Mouse (Mus musculus): ENCODE measurements around the gene Mt3. TPM values are rescaled to one million over a fixed set of nuclear protein-coding genes. Genes with fewer than 3 reads are reported as not detected.

Gene Mt3
- polyA plus RNA-seq, 2 experiments = 3.3 to 3.8 TPM

DNA sequence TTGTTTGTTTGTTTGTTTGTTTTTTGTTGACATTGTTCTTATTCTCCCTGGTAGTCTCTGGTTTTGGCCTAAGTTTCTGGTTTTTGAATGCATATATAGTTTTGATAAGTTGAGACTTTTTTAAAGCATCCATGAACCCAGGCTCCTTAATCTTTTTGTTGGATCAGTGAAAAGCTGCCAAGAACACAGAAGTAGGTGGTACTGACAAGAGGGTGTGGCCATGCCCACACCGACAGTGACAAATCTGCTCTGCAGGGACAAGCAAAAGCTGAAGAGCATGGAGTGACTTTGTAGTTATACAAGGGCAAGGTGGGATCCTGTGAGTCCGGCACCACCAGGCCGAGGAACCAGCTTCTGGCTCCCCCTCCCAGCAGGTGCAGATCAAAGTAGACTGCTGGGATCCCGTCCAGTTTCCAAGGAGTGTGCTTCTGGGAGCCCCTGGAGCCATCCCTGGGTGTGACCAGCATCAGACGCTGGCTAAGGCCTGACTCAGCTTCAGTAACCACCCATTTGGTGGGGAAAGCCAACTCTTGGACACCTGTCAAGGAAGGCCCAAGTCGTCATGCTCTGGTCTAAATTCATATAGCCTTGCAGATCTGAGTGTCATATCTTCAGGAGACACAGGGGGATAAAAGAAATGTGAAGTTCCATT lies 41.8 kb upstream of the Mt3 start:
- H3K27ac ChIP-seq (replicated peaks; ENCODE audit: low read depth, low read length) = no peak overlapping the region
- H3K4me1 ChIP-seq (ENCODE audit: control insufficient read depth, insufficient read depth, low read length) = no peaks in the 10 kb centered on the region
- 50% methylated on average over 6 of the region's 6 CpGs for WGBS
- no peak overlapping the region for H3K4me2 ChIP-seq (replicated peaks; ENCODE audit: low read depth, low read length, severe bottlenecking)
- DNase-seq (ENCODE audit: low spot score) (no peak), ATAC-seq (ENCODE audit: low FRiP score, low read depth) (no peak)
- no peaks in the 10 kb centered on the region for H3K36me3 ChIP-seq (ENCODE audit: control insufficient read depth, insufficient read depth, low read length)
- H3K9me3 ChIP-seq (ENCODE audit: control insufficient read depth, low read length) = no peaks in the 10 kb centered on the region
- TF ChIP-seq POLR2A (IDR thresholded peaks at IDR 0.05; ENCODE audit: borderline replicate concordance, extremely low read depth, insufficient read depth, insufficient read length) = no peak
- no peaks in the 10 kb centered on the region for H3K27me3 ChIP-seq (ENCODE audit: control insufficient read depth, insufficient read depth, low read length)
- H3K4me3 ChIP-seq (replicated peaks; ENCODE audit: low read length) = no peak overlapping the region
- no peak overlapping the region for H3K9ac ChIP-seq (ENCODE audit: low read depth, low read length, severe bottlenecking)

DNA sequence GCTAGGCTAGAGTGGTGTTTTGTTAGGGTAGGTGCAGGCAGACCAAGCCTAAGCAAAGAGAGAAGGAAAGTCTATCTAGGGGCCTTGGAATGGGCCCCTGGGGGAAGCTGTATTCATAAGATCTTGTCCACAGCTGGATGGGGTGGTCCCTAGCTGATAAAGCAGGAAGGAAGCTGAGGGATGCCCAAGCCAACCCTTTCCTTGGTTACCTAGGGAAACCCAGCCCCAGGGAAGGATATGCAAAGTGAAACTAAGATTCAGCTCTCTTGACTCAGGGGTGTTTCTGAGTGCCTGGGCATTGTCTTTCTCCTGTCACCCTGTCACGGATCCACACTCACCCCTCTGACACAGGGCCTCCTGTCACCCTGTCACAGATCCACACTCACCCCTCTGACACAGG lies 39.0 kb upstream of the Mt3 start:
- no peak for TF ChIP-seq POLR2A (IDR thresholded peaks at IDR 0.05; ENCODE audit: borderline replicate concordance, extremely low read depth, insufficient read depth, insufficient read length)

DNA sequence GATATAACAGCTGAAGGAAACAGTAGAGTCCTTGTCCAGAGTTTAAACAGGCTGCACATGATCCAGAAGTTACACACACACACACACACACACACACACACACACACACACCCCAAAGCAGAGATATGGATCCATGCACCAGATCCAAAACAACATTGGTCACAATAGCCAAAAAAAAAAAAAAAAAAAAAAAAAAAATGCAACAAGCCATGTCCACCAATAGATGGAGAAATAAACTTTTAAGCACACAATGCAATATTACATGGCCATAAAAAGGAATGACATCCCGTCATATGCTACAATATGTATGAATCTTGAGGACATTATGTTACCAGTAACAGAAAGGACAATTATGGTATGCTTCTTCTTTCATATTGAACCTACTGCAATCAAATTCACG lies 38.4 kb upstream of the Mt3 start:
- DNase-seq (ENCODE audit: low spot score) (no peak), ATAC-seq (ENCODE audit: low FRiP score, low read depth) (no peak)
- Histone ChIP-seq H3K9ac (ENCODE audit: low read depth, low read length, severe bottlenecking) (no peak overlapping the region), H3K36me3 (ENCODE audit: control insufficient read depth, insufficient read depth, low read length) (no peaks in the 10 kb centered on the region), H3K27me3 (ENCODE audit: control insufficient read depth, insufficient read depth, low read length) (no peaks in the 10 kb centered on the region), H3K4me1 (ENCODE audit: control insufficient read depth, insufficient read depth, low read length) (0 out of 2 replicates have a peak, but pooled peaks cover under 1% of the 10 kb centered on the region), H3K4me2 (replicated peaks; ENCODE audit: low read depth, low read length, severe bottlenecking) (no peak overlapping the region), H3K9me3 (ENCODE audit: control insufficient read depth, low read length) (no peaks in the 10 kb centered on the region), H3K4me3 (replicated peaks; ENCODE audit: low read length) (no peak overlapping the region), H3K27ac (replicated peaks; ENCODE audit: low read depth, low read length) (no peak overlapping the region)
- TF ChIP-seq POLR2A (IDR thresholded peaks at IDR 0.05; ENCODE audit: borderline replicate concordance, extremely low read depth, insufficient read depth, insufficient read length) = no peak
- 86% methylated on average over 2 of the region's 2 CpGs for WGBS

More for the DNA sequence above, 39.0 kb upstream of the Mt3 start:
- Histone ChIP-seq H3K4me3 (replicated peaks; ENCODE audit: low read length) (no peak overlapping the region), H3K27me3 (ENCODE audit: control insufficient read depth, insufficient read depth, low read length) (no peaks in the 10 kb centered on the region), H3K36me3 (ENCODE audit: control insufficient read depth, insufficient read depth, low read length) (no peaks in the 10 kb centered on the region), H3K4me1 (ENCODE audit: control insufficient read depth, insufficient read depth, low read length) (no peaks in the 10 kb centered on the region), H3K9ac (ENCODE audit: low read depth, low read length, severe bottlenecking) (no peak overlapping the region), H3K27ac (replicated peaks; ENCODE audit: low read depth, low read length) (no peak overlapping the region), H3K9me3 (ENCODE audit: control insufficient read depth, low read length) (no peaks in the 10 kb centered on the region), H3K4me2 (replicated peaks; ENCODE audit: low read depth, low read length, severe bottlenecking) (no peak overlapping the region)
- no peak for DNase-seq (ENCODE audit: low spot score)
- WGBS = 90% methylated on average over 1 of the region's 1 CpGs
- no peak for ATAC-seq (ENCODE audit: low FRiP score, low read depth)

DNA sequence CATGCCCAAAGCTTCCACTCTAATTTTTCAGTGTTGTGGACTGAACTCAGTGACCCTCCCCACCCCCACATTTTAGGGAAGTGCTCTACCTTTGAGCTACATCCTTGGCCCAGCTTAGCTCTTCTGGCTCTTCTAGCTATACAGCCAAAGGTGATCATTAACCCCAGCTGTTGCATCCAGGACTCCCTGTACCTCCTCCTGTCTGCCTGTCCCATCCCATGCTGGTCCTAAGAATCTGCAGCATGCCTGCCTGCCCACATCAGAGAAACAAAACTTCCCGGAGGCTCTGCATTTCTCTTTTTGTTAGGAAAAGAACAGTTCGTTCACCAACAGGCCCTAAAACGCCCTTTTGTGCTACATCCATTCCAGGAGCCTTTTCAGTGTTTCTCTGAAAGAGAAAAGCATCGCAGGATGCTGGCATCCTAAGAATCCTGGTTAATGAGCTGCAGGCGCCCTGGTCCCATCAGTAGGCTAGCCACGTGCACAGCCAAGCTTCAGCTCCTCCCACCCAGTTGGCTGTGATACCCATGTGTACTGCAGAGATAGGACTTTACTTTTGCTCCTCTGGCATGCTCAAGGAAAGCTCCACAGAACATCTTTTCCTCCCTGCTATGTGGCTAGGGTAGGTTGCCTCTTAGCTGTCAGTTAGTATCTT lies 33.5 kb upstream of the Mt3 start:
- H3K4me2 ChIP-seq (replicated peaks; ENCODE audit: low read depth, low read length, severe bottlenecking) = no peak overlapping the region
- DNase-seq (ENCODE audit: low spot score) = no peak

DNA sequence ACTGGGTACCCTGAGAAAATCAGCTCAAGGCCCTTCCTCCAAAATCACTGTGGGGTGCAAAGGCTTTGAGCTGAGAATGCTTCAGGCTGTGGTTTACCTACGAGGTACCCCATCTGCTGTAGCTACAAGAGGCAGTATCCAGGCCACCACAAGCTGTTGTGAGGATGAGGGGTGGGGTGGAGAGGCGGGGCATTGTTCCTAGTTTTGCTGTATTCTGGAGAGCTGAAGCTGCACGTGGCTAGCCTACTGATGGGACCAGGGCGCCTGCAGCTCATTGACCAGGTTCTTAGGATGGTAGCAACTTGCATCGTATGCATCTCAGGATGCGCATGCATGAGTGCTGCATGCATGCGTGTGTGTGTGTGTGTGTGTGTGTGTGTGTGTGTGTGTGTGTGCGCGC lies 30.8 kb upstream of the Mt3 start:
- H3K4me2 ChIP-seq (replicated peaks; ENCODE audit: low read depth, low read length, severe bottlenecking) = no peak overlapping the region
- 79% methylated on average over 9 of the region's 9 CpGs for WGBS
- ATAC-seq (ENCODE audit: low FRiP score, low read depth) = no peak

More for the DNA sequence above, 33.5 kb upstream of the Mt3 start:
- no peak for ATAC-seq (ENCODE audit: low FRiP score, low read depth)
- no peak for TF ChIP-seq POLR2A (IDR thresholded peaks at IDR 0.05; ENCODE audit: borderline replicate concordance, extremely low read depth, insufficient read depth, insufficient read length)
- Histone ChIP-seq H3K4me3 (replicated peaks; ENCODE audit: low read length) (no peak overlapping the region), H3K27ac (replicated peaks; ENCODE audit: low read depth, low read length) (no peak overlapping the region), H3K9me3 (ENCODE audit: control insufficient read depth, low read length) (no peaks in the 10 kb centered on the region), H3K9ac (ENCODE audit: low read depth, low read length, severe bottlenecking) (no peak overlapping the region), H3K36me3 (ENCODE audit: control insufficient read depth, insufficient read depth, low read length) (no peaks in the 10 kb centered on the region), H3K27me3 (ENCODE audit: control insufficient read depth, insufficient read depth, low read length) (no peaks in the 10 kb centered on the region), H3K4me1 (ENCODE audit: control insufficient read depth, insufficient read depth, low read length) (peaks cover 3% of the 10 kb centered on the region; the same call in 1 of the 2 replicates)
- WGBS = 9% methylated on average over 6 of the region's 6 CpGs

More for the DNA sequence above, 30.8 kb upstream of the Mt3 start:
- no peak for TF ChIP-seq POLR2A (IDR thresholded peaks at IDR 0.05; ENCODE audit: borderline replicate concordance, extremely low read depth, insufficient read depth, insufficient read length)
- Histone ChIP-seq H3K9me3 (ENCODE audit: control insufficient read depth, low read length) (no peaks in the 10 kb centered on the region), H3K4me1 (ENCODE audit: control insufficient read depth, insufficient read depth, low read length) (peaks cover 3% of the 10 kb centered on the region; the same call in 1 of the 2 replicates), H3K27ac (replicated peaks; ENCODE audit: low read depth, low read length) (no peak overlapping the region), H3K9ac (ENCODE audit: low read depth, low read length, severe bottlenecking) (no peak overlapping the region), H3K27me3 (ENCODE audit: control insufficient read depth, insufficient read depth, low read length) (no peaks in the 10 kb centered on the region), H3K4me3 (replicated peaks; ENCODE audit: low read length) (no peak overlapping the region), H3K36me3 (ENCODE audit: control insufficient read depth, insufficient read depth, low read length) (no peaks in the 10 kb centered on the region)
- no peak for DNase-seq (ENCODE audit: low spot score)

Measured in limb, embryonic 14.5 days (tissue).